Mouse (Mus musculus) heart, embryonic 15.5 days (tissue): ENCODE data around the gene Slc5a10. TPM values are rescaled to one million over a fixed set of nuclear protein-coding genes. Genes with fewer than 3 reads are reported as not detected.

Experiments
- ATAC-seq: fragments of 200-750 bp; cut with Nextera tagmentation; replicated peaks from 2 replicates; pipeline ENCODE4 v1.8.0; 2017; ENCODE audit warnings: low read depth, moderate TSS enrichment; ENCODE audit not compliant: insufficient number of reproducible peaks, insufficient read depth, low FRiP score
- H3K27ac ChIP-seq: fragments of 300-500 bp; sonication (generic); 2 replicates; pipeline ENCODE4 v1.5.1; 2015; ENCODE audit warnings: mild to moderate bottlenecking, inconsistent platforms
- H3K27me3 ChIP-seq: fragments of 300-500 bp; sonication (generic); 2 replicates; pipeline ENCODE4 v1.6.1; 2015; ENCODE audit warnings: inconsistent platforms
- H3K36me3 ChIP-seq: fragments of 300-500 bp; sonication (generic); 2 replicates; pipeline ENCODE4 v1.6.1; 2015; ENCODE audit warnings: mild to moderate bottlenecking, inconsistent platforms
- H3K4me1 ChIP-seq: fragments of 300-500 bp; sonication (generic); replicated peaks from 2 replicates; pipeline ENCODE4 v1.6.1; 2015; ENCODE audit warnings: inconsistent platforms
- H3K4me2 ChIP-seq: fragments of 300-500 bp; sonication (generic); 2 replicates; pipeline ENCODE4 v1.6.1; 2015; ENCODE audit warnings: inconsistent platforms, mild to moderate bottlenecking, moderate library complexity
- H3K4me3 ChIP-seq: fragments of 300-500 bp; sonication (generic); 2 replicates; pipeline ENCODE4 v1.5.1; 2015; ENCODE audit warnings: mild to moderate bottlenecking, inconsistent platforms
- H3K9ac ChIP-seq: fragments of 300-500 bp; sonication (generic); 2 replicates; pipeline ENCODE4 v1.6.1; 2015; ENCODE audit warnings: mild to moderate bottlenecking, inconsistent platforms
- H3K9me3 ChIP-seq: fragments of 300-500 bp; sonication (generic); replicated peaks from 2 replicates; pipeline ENCODE4 v1.6.1; 2016; ENCODE audit warnings: inconsistent platforms
- WGBS: fragments of 180-500 bp; shearing (Covaris S2); methylation state at CpG from one replicate; pipeline ENCODE4 v1.1.7; 2015; ENCODE audit warnings: mixed read lengths; 5-methylcytosine and 5-hydroxymethylcytosine counted together
- polyA plus RNA-seq: library from polyadenylated mRNA; unstranded; fragments of >200 nt; fragmentation: Nextera tagmentation; extraction: Ambion mirVana; gene quantifications from 2 replicates; pipeline ENCODE4 v1.2.1, GENCODE M21; 2015

Slc5a10 gene
- polyA plus RNA-seq, 1 experiment from 2014 or later, result not detected

DNA sequence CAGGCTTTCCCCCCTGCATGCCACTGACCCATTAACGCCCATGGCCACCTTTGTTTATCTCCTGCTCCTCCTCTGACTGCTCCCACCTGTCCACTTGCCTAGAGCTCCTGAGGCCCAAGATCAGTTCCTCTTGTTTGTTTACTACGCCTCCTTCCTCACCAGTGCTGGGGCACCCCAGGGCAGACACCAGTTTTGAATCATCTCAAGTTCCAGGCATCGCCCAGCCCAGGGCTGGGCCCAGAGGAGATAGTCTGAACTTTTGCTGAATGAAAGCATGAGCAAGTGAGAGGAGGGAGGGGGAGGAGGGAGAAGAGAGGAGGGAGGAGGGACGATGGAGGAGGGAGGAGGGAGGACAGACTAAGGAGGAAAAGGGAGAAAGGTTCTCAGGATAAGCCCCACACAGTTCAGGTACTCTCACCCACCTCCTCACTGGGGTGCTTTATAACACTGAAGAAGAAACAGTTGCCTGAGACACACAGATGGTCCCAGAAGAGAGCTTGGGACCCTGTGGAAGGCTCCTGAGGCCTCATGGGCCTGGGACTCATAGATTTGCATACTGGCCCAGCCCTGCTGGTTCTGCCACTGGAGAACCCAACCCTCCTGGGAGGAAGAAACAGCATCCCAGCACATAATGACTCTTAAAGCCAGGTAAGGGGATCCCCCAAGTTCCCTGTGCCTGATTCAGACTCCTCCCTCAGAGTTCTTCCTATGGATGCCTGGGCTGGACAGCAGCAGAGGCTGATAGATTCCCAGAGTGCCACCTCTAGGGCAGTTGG, 41.3 kb downstream of the Slc5a10 start:
- no peak overlapping the region for H3K9ac ChIP-seq

DNA sequence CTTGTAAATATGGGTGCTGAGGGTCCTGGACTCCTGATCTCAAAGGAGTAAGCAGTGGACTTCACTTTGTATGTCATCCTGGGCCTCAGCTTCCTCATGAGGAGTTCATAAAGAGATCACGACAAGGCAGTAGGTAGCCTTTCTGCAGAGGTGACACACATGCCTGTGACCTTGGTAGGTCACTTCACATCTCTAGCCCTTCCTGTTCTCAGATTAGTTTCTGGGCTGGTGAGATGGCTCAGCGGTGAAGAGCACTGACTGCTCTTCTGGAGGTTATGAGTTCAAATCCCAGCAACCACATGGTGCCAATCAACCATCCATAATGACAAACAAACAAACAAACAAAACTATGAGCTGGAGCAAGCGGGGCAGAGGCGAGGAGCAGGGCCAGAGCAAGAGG, 42.9 kb downstream of the Slc5a10 start:
- H3K27me3 ChIP-seq, result peaks cover 32% of the 10 kb centered on the region
- no peaks in the 10 kb centered on the region for H3K9me3 ChIP-seq
- ATAC-seq, result no peak
- H3K4me3 ChIP-seq, result no peak overlapping the region
- H3K9ac ChIP-seq, result no peak overlapping the region
- 78% methylated on average over 4 of the region's 4 CpGs for WGBS
- H3K36me3 ChIP-seq, result no peaks in the 10 kb centered on the region
- H3K27ac ChIP-seq, result no peak overlapping the region
- peaks cover 9% of the 10 kb centered on the region for H3K4me1 ChIP-seq
- no peak overlapping the region for H3K4me2 ChIP-seq

More for the DNA sequence above, 41.3 kb downstream of the Slc5a10 start:
- no peak overlapping the region for H3K27ac ChIP-seq
- no peaks in the 10 kb centered on the region for H3K36me3 ChIP-seq
- peaks cover 42% of the 10 kb centered on the region for H3K27me3 ChIP-seq
- no peaks in the 10 kb centered on the region for H3K9me3 ChIP-seq
- 73% methylated on average over 4 of the region's 4 CpGs for WGBS
- H3K4me2 ChIP-seq, result no peak overlapping the region
- no peak for ATAC-seq
- peaks cover 18% of the 10 kb centered on the region for H3K4me1 ChIP-seq
- H3K4me3 ChIP-seq, result no peak overlapping the region

DNA sequence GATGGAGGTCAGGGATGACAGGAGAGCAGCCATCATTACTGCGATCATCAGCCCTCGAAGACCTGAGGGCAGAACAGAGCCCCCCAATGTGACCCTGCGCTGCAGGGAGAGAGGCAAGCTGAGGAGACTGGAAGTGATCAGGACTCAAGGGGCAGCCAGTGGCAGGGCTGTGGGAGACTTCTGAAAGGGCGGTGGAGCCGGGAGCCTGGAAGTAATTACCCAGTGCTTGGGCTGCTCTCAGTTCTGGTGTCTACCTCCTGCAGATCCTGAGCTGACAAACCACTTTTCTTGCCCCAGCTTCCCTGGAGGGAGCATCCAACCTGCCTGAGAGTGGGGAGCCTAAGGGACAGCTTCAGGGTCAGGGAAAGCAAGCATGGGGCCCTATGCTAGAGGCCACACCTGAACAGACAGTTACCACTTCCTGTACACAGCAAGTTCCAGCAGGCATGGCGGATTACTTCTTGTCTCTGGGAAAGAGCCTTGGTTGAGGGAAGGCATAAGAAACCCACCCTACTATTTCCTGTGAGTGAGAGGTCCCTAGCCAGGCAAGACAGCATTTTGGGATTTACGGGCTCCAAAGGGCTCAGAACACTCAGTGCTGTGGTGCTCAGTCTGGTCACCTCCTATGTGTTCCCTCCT, 44.3 kb downstream of the Slc5a10 start:
- Histone ChIP-seq H3K9me3 (no peaks in the 10 kb centered on the region), H3K27ac (no peak overlapping the region), H3K4me2 (no peak overlapping the region), H3K36me3 (no peaks in the 10 kb centered on the region), H3K4me3 (no peak overlapping the region), H3K9ac (no peak overlapping the region), H3K4me1 (peaks cover 13% of the 10 kb centered on the region), H3K27me3 (peaks cover 28% of the 10 kb centered on the region; the same call in 1 of the 2 replicates)
- ATAC-seq, result no peak
- 70% methylated on average over 7 of the region's 7 CpGs for WGBS

DNA sequence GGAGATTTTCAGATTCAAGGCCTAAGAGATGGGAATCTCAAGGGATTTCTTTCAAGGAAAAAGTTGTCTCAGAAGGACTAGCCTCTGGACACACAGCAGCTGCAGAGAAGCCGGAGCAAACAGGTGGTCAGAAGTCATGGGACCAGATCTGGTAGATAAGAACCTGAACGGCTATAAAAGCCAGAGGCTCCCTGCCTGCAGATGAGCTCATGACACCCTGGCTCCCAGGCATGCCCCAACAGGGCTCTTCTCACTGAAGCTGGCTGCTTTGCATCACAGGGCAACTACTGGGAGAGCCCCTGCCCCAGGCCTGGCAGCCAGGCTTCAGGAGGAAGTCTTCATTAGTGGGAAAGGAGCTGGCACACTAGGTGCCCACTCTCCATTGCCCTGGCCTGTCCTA, 45.3 kb downstream of the Slc5a10 start:
- H3K9ac ChIP-seq, result no peak overlapping the region
- no peak overlapping the region for H3K4me3 ChIP-seq
- H3K4me1 ChIP-seq, result peaks cover 13% of the 10 kb centered on the region
- no peaks in the 10 kb centered on the region for H3K36me3 ChIP-seq
- ATAC-seq, result no peak
- no peaks in the 10 kb centered on the region for H3K9me3 ChIP-seq
- no peak overlapping the region for H3K4me2 ChIP-seq
- WGBS, result 39% methylated on average over 2 of the region's 2 CpGs
- peaks cover 28% of the 10 kb centered on the region; the same call in 1 of the 2 replicates for H3K27me3 ChIP-seq
- no peak overlapping the region for H3K27ac ChIP-seq

DNA sequence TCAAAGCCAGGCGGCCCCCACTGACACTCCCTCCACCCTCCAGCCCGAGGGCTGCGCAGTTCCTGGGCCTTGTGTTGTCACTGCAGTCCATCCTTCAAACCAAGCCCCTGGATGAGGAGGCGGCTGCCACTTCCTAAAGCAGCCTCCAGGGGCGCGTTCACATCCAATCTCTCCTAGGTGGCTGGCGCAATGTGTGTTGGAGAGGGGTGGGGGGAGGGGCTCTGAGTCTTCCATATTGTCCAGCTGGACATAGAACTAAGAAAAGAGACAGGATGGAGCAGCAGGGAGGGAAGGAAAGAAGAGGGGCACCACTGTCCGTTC, 45.8 kb downstream of the Slc5a10 start:
- Histone ChIP-seq H3K4me3 (no peak overlapping the region), H3K27me3 (peaks cover 28% of the 10 kb centered on the region; the same call in 1 of the 2 replicates), H3K27ac (no peak overlapping the region), H3K4me2 (no peak overlapping the region), H3K4me1 (peaks cover 13% of the 10 kb centered on the region), H3K9ac (no peak overlapping the region), H3K36me3 (no peaks in the 10 kb centered on the region), H3K9me3 (no peaks in the 10 kb centered on the region)
- 0 out of 2 replicates have a peak, but pooled peaks have one; percentile 8 for ATAC-seq
- WGBS, result 10% methylated on average over 8 of the region's 8 CpGs

DNA sequence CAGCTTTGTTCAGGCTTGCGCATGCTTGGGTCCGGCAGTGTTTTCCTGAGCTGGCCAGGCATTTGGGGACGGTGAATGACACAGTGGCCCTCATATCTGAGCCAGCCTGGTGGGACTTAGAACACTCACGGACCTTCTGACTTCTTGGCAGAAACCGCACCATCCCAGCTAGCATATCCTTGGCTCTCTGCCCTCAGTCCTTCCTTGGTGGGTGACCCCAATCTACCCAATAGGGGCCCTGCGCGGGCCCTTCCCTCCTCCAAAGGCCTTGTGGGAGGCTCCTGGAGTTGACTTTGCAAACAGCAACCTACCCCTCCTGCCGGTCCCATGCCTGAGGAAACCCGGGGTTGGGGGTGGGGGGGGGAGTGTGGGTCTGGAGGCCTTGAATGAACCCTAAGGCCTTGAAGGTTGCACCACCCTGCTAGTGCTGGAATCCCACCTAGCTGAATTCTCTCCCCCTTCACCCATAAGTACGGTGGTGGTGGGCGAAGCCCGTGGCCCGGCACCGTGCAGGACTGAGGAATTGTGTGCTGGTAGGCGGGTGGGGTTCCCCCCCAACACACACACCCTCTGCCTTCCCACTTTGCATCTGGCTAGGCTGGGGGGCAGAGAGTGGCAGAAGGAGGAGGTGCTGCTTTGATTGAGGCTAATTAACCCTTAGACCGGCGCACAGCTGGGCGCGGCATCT, 46.3 kb downstream of the Slc5a10 start:
- Histone ChIP-seq H3K36me3 (no peaks in the 10 kb centered on the region), H3K4me1 (peaks cover 13% of the 10 kb centered on the region), H3K9ac (no peak overlapping the region), H3K4me3 (no peak overlapping the region), H3K4me2 (no peak overlapping the region), H3K27me3 (peaks cover 22% of the 10 kb centered on the region; the same call in 1 of the 2 replicates), H3K27ac (no peak overlapping the region), H3K9me3 (no peaks in the 10 kb centered on the region)
- no peak for ATAC-seq
- 40% methylated on average over 19 of the region's 19 CpGs for WGBS

DNA sequence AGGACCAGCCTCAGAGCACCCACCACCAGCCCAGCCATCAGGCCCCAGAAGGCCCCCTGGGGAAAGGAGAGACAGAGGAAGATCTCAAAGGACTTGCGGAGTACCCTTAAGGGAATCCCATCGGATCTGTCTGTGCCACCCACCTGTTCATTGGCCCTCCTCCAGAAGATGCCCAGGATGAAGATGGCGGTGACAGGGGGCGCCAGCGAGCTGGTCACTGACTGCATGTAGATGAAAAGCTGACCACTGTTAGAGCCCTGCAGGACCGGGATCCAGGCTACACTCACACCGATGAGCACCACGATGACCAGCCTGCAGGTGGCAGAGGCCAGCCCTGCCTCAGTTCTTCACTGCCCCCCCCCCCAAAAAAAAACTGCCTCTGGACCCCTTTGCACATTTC, 46.9 kb downstream of the Slc5a10 start:
- Histone ChIP-seq H3K27ac (no peak overlapping the region), H3K9ac (no peak overlapping the region), H3K36me3 (no peaks in the 10 kb centered on the region), H3K4me1 (peaks cover 13% of the 10 kb centered on the region), H3K27me3 (peaks cover 22% of the 10 kb centered on the region; the same call in 1 of the 2 replicates), H3K9me3 (no peaks in the 10 kb centered on the region), H3K4me3 (no peak overlapping the region), H3K4me2 (no peak overlapping the region)
- ATAC-seq, result no peak
- 44% methylated on average over 8 of the region's 8 CpGs for WGBS

DNA sequence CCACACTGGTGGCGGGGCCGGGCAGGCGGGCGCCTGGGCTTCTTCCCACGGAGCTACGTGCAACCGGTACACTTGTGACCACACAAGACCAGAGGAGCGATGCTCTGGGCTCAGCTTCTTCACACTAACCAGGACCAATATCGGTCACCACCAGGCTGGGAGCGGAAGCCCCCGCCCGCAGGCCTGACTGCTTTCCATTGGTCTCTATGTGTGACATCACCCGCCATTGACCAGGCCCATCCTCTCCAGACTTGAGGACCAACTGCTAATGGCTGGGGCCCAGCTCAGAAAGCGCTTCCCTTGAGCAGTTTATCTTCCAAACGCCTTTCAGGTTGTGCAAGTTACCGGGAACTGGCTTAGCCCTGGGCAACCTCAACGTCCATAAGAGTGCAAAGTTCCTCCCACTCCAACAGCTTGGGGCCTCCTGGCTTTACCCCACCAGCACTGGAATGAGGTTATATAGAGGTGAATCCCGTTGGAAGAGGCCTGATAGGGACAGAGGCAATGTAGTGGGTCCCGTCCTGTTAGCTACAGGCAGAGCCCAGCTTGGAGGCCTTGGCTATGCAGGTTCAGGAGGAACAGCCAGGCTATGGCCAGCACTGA, 48.7 kb downstream of the Slc5a10 start:
- Histone ChIP-seq H3K4me1 (peaks cover 13% of the 10 kb centered on the region), H3K27me3 (0 out of 2 replicates have a peak, but pooled peaks cover 15% of the 10 kb centered on the region), H3K9me3 (no peaks in the 10 kb centered on the region), H3K4me3 (no peak overlapping the region), H3K9ac (no peak overlapping the region), H3K27ac (no peak overlapping the region), H3K4me2 (no peak overlapping the region), H3K36me3 (no peaks in the 10 kb centered on the region)
- WGBS, result 56% methylated on average over 19 of the region's 19 CpGs
- no peak for ATAC-seq

DNA sequence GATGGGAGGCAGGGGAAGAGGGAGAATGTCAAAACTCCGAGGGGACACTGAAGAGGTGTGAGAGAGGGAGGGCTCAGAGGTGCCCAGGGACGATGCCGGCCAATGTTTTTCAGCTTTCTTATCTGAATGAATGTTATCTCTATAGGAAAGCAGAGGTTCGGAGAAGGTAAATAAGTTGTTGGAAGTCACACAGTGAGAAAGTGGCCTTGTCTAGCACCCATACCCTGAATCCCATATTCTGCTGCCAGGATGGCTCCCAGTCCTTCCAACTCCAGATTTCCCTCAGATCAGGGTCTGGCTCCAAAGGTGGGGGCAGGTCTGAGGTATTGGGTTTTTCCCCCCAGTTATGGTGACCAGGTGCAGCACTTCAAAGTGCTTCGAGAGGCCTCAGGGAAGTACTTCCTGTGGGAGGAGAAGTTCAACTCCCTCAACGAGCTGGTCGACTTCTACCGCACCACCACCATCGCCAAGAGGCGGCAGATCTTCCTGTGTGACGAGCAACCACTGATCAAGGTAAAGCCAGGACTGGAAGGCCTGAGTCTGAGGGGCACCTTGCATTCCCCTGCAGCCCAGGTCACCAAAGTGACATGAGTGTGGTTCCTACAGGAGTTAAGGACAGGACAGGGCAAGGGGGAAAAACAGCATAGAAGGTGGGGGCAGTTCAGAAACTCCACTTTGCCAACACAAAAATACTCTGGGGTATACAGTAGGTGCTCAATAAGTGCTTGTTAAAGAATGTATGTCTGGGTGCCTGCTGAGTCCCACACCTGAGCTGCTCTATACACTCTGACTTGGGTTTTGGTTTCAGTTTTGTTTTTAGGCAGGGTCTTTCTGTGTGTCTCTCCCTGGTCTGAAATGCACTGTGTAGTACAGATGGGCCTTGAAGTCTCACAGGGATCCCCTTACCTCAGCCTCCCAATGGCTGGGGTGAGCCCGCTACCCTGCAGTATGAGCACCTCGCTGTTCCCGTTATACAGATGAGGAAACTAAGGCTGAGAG, 50.8 kb downstream of the Slc5a10 start:
- ATAC-seq, result no peak
- Histone ChIP-seq H3K27me3 (0 out of 2 replicates have a peak, but pooled peaks cover 9% of the 10 kb centered on the region), H3K9ac (no peak overlapping the region), H3K4me1 (peaks cover 9% of the 10 kb centered on the region), H3K27ac (no peak overlapping the region), H3K36me3 (no peaks in the 10 kb centered on the region), H3K9me3 (no peaks in the 10 kb centered on the region), H3K4me3 (no peak overlapping the region), H3K4me2 (no peak overlapping the region)
- 67% methylated on average over 14 of the region's 14 CpGs for WGBS

DNA sequence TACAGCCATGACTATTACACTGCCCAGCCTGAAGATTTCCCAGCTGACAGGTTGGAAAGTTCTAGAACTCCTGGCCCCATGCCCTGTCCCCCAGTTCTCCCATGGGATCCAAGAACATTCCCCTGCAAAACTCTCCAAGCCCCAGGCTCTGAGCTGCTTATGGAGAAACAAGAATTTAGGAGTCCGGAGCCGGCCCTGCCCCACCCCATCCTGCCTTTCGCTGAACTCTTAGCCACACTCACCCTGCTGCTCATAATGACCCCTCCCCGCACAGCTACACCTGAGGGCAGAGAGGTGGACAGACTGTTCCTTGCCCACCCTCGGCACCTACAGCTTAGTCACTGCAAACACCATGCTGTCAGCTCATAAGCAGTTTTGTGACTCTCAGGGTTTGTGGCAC, 52.8 kb downstream of the Slc5a10 start:
- no peak overlapping the region for H3K9ac ChIP-seq
- no peak overlapping the region for H3K4me3 ChIP-seq

More for the DNA sequence above, 52.8 kb downstream of the Slc5a10 start:
- ATAC-seq, result no peak
- Histone ChIP-seq H3K36me3 (no peaks in the 10 kb centered on the region), H3K27ac (no peak overlapping the region), H3K4me1 (0 out of 2 replicates have a peak, but pooled peaks cover 4% of the 10 kb centered on the region), H3K9me3 (no peaks in the 10 kb centered on the region), H3K27me3 (no peaks in the 10 kb centered on the region), H3K4me2 (no peak overlapping the region)
- WGBS, result 83% methylated on average over 5 of the region's 5 CpGs
